ENCODE assay signal across 24 mouse cellular contexts in genomic region chr6:32364933-32365332, GRCm38 (mm10).
"Had no signal": no experiment of that assay in that cellular context is flagged by ENCODE, and none has a peak within 500 bp of the region (broad histone marks: within the 10 kb centered on the region; RNA-seq: fewer than 3 reads in every experiment).

No protein-coding gene starts in this region.

- H3K27me3 ChIP-seq: hindbrain, embryonic 13.5 days; hindbrain, embryonic 15.5 days; kidney, embryonic 15.5 days; limb, embryonic 15.5 days; liver, embryonic 12.5 days had no signal

- H3K4me2 ChIP-seq: heart, embryonic 11.5 days; hindbrain, embryonic 13.5 days; hindbrain, embryonic 15.5 days; kidney, embryonic 15.5 days; limb, embryonic 13.5 days; limb, embryonic 15.5 days; liver, embryonic 12.5 days had no signal

- DNase-seq: forebrain, postnatal 0 days; gastrocnemius, postnatal 14 days; gastrocnemius, postnatal 36 days; heart, adult 18-20 months; heart, postnatal 10 days; kidney, adult 11 months; kidney, adult 2 months; kidney, adult 9 months; kidney, postnatal 14 days; kidney, postnatal 36 days; layer of hippocampus, adult 9-11 months; layer of hippocampus, postnatal 36 days; left cerebral cortex, postnatal 4 days had no signal

- H3K9ac ChIP-seq: forebrain, postnatal 0 days; hindbrain, embryonic 13.5 days; hindbrain, embryonic 15.5 days; kidney, embryonic 15.5 days; limb, embryonic 13.5 days; limb, embryonic 15.5 days; liver, embryonic 12.5 days; liver, embryonic 14.5 days had no signal

- H3K27ac ChIP-seq: hindbrain, embryonic 13.5 days; hindbrain, embryonic 15.5 days; hindbrain, postnatal 0 days; kidney, embryonic 15.5 days; kidney, postnatal 0 days; limb, embryonic 13.5 days; limb, embryonic 15.5 days; liver, embryonic 12.5 days; liver, embryonic 14.5 days had no signal

- H3K36me3 ChIP-seq: hindbrain, embryonic 13.5 days; hindbrain, embryonic 15.5 days; kidney, embryonic 15.5 days; limb, embryonic 13.5 days; limb, embryonic 15.5 days; liver, embryonic 12.5 days had no signal

- H3K9me3 ChIP-seq: hindbrain, embryonic 13.5 days; hindbrain, embryonic 15.5 days; kidney, embryonic 15.5 days; limb, embryonic 13.5 days; limb, embryonic 15.5 days; liver, embryonic 12.5 days had no signal

- H3K4me3 ChIP-seq: hindbrain, embryonic 13.5 days; hindbrain, embryonic 15.5 days; kidney, embryonic 15.5 days; limb, embryonic 13.5 days; limb, embryonic 15.5 days; liver, embryonic 12.5 days had no signal

- H3K4me1 ChIP-seq: liver, embryonic 12.5 days had no signal

- ATAC-seq: forebrain, postnatal 0 days; hindbrain, postnatal 0 days; intestine, embryonic 16.5 days; liver, embryonic 12.5 days had no signal
